Mouse (Mus musculus) embryonic facial prominence, embryonic 10.5 days (tissue): ENCODE data around the gene Ap2a2. TPM values are rescaled to one million over a fixed set of nuclear protein-coding genes. Genes with fewer than 3 reads are reported as not detected.

Experiments
- DNase-seq: peaks from one replicate; pipeline ENCODE4 v3.0.0-alpha.2; 2017; ENCODE audit warnings: low spot score
- H3K27ac ChIP-seq: fragments of 300-500 bp; sonication (generic); replicated peaks from 2 replicates; pipeline ENCODE4 v1.5.1; 2016; ENCODE audit warnings: mild to moderate bottlenecking
- H3K27me3 ChIP-seq: fragments of 300-500 bp; sonication (generic); replicated peaks from 2 replicates; pipeline ENCODE4 v1.6.1; 2016; ENCODE audit warnings: low read depth, mild to moderate bottlenecking; ENCODE audit not compliant: poor library complexity, severe bottlenecking
- H3K36me3 ChIP-seq: fragments of 300-500 bp; sonication (generic); replicated peaks from 2 replicates; pipeline ENCODE4 v1.6.1; 2016; ENCODE audit warnings: mild to moderate bottlenecking, moderate library complexity
- H3K4me1 ChIP-seq: fragments of 300-500 bp; sonication (generic); 2 replicates; pipeline ENCODE4 v1.6.1; 2016
- H3K4me3 ChIP-seq: fragments of 300-500 bp; sonication (generic); 2 replicates; pipeline ENCODE4 v1.5.1; 2016; ENCODE audit warnings: mild to moderate bottlenecking, moderate library complexity
- H3K9me3 ChIP-seq: fragments of 300-500 bp; sonication (generic); 2 replicates; pipeline ENCODE4 v1.6.1; 2016; ENCODE audit warnings: mild to moderate bottlenecking
- WGBS: fragments of 180-500 bp; shearing (Covaris S2); methylation state at CpG from one replicate; pipeline ENCODE4 v1.1.7; 2016; 5-methylcytosine and 5-hydroxymethylcytosine counted together
- polyA plus RNA-seq: library from polyadenylated mRNA; unstranded; fragments of >200 nt; fragmentation: Nextera tagmentation; extraction: Ambion mirVana; gene quantifications from 2 replicates; pipeline ENCODE4 v1.2.1, GENCODE M21; 2016

The Ap2a2 gene
- polyA plus RNA-seq, 1 experiment from 2014 or later, result 99.2 TPM

DNA sequence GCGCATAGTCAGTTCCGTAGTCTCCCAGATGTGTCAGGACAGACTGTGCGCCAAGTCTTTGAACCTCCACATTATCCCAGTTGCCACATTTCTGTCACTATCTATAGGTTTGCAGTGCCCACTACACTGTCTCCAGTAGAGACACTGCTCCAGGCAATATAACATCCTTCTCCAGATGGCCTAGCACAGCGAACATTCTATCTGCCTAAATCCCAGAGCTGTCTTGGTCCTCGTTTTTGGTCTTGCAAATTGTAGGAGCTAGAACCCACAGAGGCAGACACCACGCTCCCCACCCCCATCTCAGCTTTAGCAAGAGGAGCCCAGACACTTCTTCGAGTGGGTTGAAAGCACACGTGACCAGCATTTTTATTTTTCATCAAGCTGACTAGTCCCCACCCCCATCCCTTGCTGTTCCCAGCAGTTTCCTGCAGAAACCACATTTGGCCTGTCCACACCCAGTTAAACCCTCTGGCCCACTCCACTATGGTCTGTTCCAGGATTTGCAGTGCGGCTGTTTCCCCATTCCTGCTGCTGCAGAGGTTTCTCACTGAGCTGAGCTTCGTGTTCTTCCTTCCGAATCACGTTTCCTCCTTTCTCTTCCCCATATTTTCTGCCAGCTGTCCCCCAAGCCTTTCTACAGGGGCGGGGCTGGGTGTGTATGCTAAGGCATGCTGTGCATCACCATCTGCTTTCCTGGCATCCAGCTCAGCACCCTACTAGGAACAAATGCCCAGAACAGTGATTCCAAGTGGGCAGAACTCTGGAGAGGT is 21.5 kb upstream of the Ap2a2 start:
- WGBS, result 62% methylated on average over 13 of the region's 13 CpGs
- peak overlapping the region; percentile 81 for H3K4me3 ChIP-seq
- no peaks in the 10 kb centered on the region for H3K27me3 ChIP-seq
- H3K36me3 ChIP-seq, result no peaks in the 10 kb centered on the region
- H3K27ac ChIP-seq, result peak overlapping the region; percentile 87
- H3K4me1 ChIP-seq, result peaks cover 25% of the 10 kb centered on the region
- no peaks in the 10 kb centered on the region for H3K9me3 ChIP-seq
- no peak for DNase-seq

DNA sequence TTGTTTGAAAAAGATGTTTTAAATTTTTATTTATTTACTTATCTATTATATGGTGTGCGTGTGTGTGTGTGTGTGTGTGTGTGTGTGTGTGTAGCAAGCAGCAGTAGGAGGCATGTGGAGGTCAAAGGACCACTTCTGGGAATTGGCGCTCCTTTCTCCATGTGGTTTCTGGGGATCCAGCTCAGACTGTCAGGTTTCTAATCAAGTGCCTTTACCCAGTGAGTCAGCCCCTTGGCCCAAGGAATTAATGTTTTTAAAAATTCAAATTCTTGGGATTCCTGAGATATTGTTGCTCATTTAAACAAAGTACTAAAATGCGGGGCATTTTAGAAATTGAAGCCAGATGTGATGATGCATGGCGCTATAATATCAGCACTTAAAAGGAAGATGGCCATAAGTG is 20.3 kb upstream of the Ap2a2 start:
- 69% methylated on average over 4 of the region's 4 CpGs for WGBS
- Histone ChIP-seq H3K9me3 (no peaks in the 10 kb centered on the region), H3K27ac (no peak overlapping the region), H3K36me3 (no peaks in the 10 kb centered on the region), H3K4me3 (no peak overlapping the region), H3K4me1 (peaks cover 25% of the 10 kb centered on the region), H3K27me3 (no peaks in the 10 kb centered on the region)
- DNase-seq, result no peak

DNA sequence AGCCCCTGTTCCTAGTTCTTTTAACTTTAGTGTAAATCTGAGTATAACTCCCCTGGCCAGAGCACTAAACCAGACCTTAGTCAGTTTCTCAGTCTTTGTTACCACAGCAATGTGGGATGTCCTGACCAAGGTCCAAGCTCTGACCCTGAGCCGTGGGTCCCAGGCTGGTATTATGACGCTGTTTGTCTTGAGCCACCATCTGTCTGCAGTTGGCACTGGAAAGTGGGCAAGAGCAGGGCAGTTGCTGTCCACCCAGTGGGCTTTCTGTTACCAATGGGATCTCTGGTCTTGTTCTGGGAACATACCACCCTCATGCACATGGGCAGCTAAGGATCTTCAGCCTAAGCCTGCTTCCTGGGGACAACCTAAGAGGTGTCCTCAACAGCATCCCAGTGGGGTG is 19.4 kb upstream of the Ap2a2 start:
- H3K4me1 ChIP-seq, result peaks cover 25% of the 10 kb centered on the region
- WGBS, result 85% methylated on average over 2 of the region's 2 CpGs
- H3K36me3 ChIP-seq, result no peaks in the 10 kb centered on the region
- H3K9me3 ChIP-seq, result no peaks in the 10 kb centered on the region
- H3K4me3 ChIP-seq, result no peak overlapping the region
- H3K27me3 ChIP-seq, result no peaks in the 10 kb centered on the region
- no peak overlapping the region for H3K27ac ChIP-seq
- no peak for DNase-seq

DNA sequence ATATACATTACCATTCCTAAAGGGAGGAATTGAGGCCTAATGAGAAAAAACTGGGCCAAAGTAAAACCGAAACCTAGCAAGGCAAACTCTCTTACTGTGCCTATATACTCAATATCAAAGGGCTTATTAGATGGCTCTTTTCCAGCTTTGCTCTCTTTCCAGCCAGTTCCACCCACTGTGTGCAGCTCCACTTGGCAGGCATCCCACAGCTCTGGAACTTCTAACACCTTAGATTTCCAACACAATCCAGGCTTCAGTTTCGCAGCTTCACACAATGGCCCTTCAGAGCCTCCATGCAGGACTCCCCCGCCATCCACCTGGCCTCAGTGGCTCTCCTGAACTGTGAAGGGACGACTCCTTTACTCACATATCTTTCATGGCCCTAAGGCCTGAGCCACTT is 17.3 kb upstream of the Ap2a2 start:
- Histone ChIP-seq H3K27me3 (no peaks in the 10 kb centered on the region), H3K4me3 (no peak overlapping the region), H3K27ac (no peak overlapping the region), H3K4me1 (peaks cover 15% of the 10 kb centered on the region), H3K9me3 (no peaks in the 10 kb centered on the region), H3K36me3 (no peaks in the 10 kb centered on the region)
- DNase-seq, result no peak
- WGBS, result 87% methylated on average over 4 of the region's 4 CpGs

DNA sequence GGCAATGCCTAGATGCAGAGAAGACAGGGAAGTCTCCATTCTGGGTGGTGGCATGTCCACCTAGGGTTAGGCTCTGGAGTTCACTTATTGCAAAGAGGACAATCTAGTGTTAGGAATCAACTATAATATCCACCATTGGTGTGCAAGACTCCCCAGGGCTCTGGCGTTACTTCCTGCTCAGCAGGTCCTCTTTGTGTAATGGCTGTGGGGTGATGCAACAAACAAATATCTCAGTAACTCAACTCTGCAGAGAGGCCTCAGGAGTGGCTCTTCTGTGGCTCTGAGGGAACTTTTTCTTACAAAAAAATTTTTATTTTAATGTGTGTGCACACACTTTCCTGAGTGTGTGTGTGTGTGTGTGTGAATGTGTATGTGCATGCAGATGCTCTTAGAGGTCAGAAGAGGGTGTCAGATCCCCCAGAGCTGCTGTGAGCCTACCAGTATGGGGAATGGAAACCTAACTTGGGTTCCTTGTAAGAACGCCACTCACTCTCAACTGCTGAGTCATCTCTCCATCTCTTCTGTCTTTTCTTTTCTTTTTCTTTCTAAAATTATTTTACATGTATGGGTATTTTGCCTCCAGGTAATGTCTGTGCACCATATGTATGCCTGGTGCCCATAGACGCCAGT is 12.4 kb upstream of the Ap2a2 start:
- Histone ChIP-seq H3K4me3 (no peak overlapping the region), H3K27me3 (no peaks in the 10 kb centered on the region), H3K27ac (no peak overlapping the region), H3K9me3 (no peaks in the 10 kb centered on the region), H3K4me1 (no peaks in the 10 kb centered on the region), H3K36me3 (no peaks in the 10 kb centered on the region)
- DNase-seq, result no peak
- 86% methylated on average over 3 of the region's 3 CpGs for WGBS

DNA sequence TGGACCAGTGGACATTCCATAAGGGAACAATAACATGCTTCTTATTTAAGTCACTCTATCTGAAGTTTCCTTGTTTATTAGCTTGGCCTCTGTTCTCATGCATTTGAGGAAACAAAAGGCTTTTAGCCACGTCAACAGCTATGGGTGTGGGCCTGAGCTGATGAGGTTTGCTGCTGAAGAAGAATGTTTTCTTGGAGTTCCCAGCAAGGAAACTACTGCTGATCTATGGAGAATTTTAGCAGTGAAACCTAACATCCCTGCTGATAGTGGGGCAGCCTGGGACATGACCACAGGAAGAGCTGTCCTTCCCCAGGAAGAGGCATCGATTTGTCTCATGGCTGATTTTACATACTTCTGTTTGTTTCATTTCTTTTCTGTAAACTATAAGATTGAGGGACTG is 11.5 kb upstream of the Ap2a2 start:
- Histone ChIP-seq H3K4me1 (no peaks in the 10 kb centered on the region), H3K27ac (no peak overlapping the region), H3K9me3 (no peaks in the 10 kb centered on the region), H3K27me3 (no peaks in the 10 kb centered on the region), H3K36me3 (no peaks in the 10 kb centered on the region), H3K4me3 (no peak overlapping the region)
- no peak for DNase-seq
- 81% methylated on average over 2 of the region's 2 CpGs for WGBS

DNA sequence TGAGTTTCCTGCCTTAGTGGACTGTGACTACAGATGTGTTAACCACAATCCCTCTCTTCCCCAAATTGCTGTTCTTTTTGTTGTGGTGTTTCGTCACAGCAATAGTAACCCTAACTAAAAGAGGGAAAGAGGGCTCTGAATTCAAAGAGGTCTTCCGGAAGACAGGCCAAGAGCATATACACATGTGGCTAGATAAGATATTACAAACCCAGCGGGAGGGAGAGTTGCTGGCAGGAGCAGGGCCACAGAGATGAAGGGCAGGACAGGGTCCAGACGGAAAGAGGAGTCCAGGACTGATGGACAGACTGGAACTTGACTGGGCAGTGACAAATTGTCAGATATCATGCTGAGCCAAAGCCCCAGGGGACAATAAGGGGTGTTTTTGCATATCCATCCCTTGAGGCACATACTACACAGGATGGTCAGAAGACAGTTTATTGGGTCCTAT is 3.6 kb upstream of the Ap2a2 start:
- Histone ChIP-seq H3K4me3 (no peak overlapping the region), H3K27me3 (no peaks in the 10 kb centered on the region), H3K4me1 (peaks cover 14% of the 10 kb centered on the region), H3K9me3 (no peaks in the 10 kb centered on the region), H3K36me3 (no peaks in the 10 kb centered on the region), H3K27ac (no peak overlapping the region)
- whole genome bisulfite sequencing, result 73% methylated on average over 4 of the region's 4 CpGs
- DNase-seq, result no peak

DNA sequence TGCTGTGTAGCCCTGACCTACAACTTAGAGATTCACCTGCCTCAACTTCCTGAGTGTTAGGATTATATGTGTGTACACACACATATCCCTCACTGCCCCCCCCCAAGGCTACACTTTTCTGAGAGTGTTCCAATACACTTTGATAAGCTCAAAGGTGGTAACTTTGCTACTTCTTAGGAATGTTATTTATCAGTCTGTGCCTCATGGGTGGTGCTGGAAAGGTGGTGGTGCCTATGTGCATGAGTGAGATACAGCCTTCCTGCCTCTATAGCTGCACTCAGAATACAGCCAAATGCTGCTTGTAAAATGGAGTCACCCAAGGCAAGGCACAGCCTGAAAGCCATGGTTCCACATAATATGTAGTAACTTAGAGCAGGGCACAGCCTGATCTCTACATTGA is 3.0 kb upstream of the Ap2a2 start:
- no peaks in the 10 kb centered on the region for H3K27me3 ChIP-seq
- peaks cover 20% of the 10 kb centered on the region for H3K4me1 ChIP-seq
- DNase-seq, result no peak
- no peak overlapping the region for H3K4me3 ChIP-seq
- H3K36me3 ChIP-seq, result no peaks in the 10 kb centered on the region
- no peak overlapping the region for H3K27ac ChIP-seq
- H3K9me3 ChIP-seq, result no peaks in the 10 kb centered on the region

DNA sequence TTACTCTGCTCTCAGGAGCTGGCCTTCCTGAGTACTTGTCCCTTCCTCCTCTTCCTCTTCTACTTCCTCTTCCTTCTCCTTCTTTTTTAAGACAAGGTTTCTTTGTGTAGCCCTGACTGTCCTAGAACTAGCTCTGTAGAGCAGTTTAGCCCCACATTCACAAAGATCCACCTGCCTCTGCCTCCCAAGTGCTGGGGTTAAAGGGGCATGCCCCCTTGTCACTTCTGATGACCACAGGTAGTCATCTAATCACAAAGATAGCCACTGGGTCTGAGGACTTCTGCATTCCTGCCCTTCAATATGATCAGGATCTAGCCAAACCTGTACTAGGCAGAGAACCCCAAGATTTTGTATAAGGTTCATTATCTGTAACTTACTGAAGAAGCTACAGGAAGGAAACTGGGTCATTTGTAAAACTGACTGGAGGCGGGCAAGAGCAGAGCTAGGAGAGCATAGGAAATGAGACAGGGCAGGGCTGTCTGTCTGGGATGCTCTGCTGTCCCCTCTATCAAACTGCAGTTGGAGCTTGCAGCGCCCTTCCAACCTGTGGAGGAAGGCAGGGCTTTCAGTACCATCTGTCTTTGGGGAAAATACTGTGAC is 2.1 kb upstream of the Ap2a2 start:
- H3K4me3 ChIP-seq, result no peak overlapping the region
- no peak overlapping the region for H3K27ac ChIP-seq
- no peaks in the 10 kb centered on the region for H3K27me3 ChIP-seq
- 65% methylated on average over 2 of the region's 2 CpGs for WGBS
- no peaks in the 10 kb centered on the region for H3K9me3 ChIP-seq
- peaks cover 2% of the 10 kb centered on the region; the same call in 1 of the 2 replicates for H3K36me3 ChIP-seq
- H3K4me1 ChIP-seq, result peaks cover 29% of the 10 kb centered on the region
- DNase-seq, result no peak

DNA sequence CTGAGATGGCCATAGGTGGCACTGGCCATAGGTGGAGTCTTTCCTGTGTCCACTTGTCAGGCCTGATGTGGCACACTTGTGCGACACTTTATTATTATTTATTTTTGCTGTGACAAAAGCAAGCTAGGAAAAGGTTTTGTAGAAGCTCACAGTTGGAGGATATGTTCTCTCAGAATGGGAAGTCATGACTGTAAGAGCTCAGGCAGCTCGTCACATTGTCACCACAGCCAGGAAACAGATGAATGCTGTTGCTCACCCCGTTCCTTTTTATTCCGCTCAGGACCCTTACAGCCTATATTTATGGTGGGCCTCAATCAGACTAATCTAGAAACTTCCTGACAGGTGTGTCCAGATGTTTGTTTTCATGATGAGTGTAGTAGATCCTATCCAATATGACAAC is 1.5 kb upstream of the Ap2a2 start:
- 82% methylated on average over 4 of the region's 4 CpGs for WGBS

DNA sequence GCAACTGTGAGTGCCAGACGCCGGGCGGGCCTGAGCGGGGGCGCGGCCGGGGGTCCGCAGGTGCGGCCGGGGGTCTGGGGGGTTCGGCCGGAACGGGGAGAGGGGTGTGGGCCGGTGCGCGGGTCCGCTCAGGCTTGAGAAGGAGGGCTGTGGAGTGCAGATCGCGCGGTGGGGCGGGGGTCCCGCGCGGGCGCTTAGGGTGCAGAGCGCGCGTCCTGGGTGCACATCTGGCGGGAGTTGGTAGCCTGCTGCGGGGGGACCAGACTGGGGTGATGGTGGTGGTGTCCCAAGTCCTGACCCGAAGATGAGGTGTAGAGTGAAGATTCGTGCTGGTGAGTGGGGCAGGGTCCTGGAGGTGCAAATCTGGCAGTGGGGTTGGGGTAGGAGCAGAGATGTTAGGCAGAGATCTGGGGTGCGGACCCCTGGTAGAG is 463 bp downstream of the Ap2a2 start:
- peaks cover 44% of the 10 kb centered on the region for H3K4me1 ChIP-seq
- peak overlapping the region; percentile 95 for H3K27ac ChIP-seq
- peak overlapping the region; percentile 99 for H3K4me3 ChIP-seq
- H3K9me3 ChIP-seq, result no peaks in the 10 kb centered on the region
- peaks cover 12% of the 10 kb centered on the region for H3K36me3 ChIP-seq
- no peak for DNase-seq
- under 1% methylated on average over 33 of the region's 33 CpGs for WGBS
- no peaks in the 10 kb centered on the region for H3K27me3 ChIP-seq

More for the DNA sequence above, 1.5 kb upstream of the Ap2a2 start:
- DNase-seq, result no peak
- Histone ChIP-seq H3K27me3 (no peaks in the 10 kb centered on the region), H3K4me3 (no peak overlapping the region), H3K9me3 (no peaks in the 10 kb centered on the region), H3K27ac (no peak overlapping the region), H3K36me3 (peaks cover 8% of the 10 kb centered on the region), H3K4me1 (peaks cover 34% of the 10 kb centered on the region)

DNA sequence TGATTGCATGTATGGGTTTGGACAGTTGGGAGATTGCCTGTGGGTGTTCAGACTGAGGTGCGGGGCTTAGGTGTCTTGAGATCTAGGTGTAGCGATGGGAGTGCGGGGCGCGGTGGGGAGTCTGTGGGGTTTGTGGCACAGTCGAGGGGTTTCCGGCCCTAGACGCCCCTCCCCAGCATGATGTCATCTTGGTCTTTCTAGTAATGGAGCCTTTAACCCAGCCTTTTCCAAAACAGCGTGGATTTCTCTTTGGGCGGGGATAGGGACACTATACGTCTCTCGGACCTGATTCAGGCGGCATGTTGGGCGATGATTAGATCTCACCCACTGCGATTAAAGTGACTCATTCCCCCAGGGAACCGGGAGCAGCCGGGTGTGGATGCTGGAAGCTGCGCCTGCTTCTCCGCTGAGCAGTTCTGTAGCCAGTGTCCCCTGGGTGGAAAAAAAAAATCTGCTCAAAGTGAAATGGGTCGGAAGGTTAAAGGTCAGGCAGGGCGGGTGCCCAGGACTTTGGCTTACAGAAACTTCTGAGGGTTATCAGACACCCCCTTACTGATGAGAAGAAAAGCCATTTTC is 967 bp downstream of the Ap2a2 start:
- H3K4me1 ChIP-seq, result peaks cover 45% of the 10 kb centered on the region
- peak overlapping the region; percentile 95 for H3K27ac ChIP-seq
- peaks cover 12% of the 10 kb centered on the region for H3K36me3 ChIP-seq
- peak; percentile 61 for DNase-seq
- no peaks in the 10 kb centered on the region for H3K27me3 ChIP-seq
- peak overlapping the region; percentile 99 for H3K4me3 ChIP-seq
- under 1% methylated on average over 21 of the region's 21 CpGs for WGBS
- H3K9me3 ChIP-seq, result no peaks in the 10 kb centered on the region
